Mouse (Mus musculus) midbrain, embryonic 12.5 days (tissue): ENCODE measurements around the gene Slc37a2. TPM values are rescaled to one million over a fixed set of nuclear protein-coding genes. Genes with fewer than 3 reads are reported as not detected.

Experiments
- ATAC-seq: fragments of 200-750 bp; cut with Nextera tagmentation; 2 replicates; pipeline ENCODE4 v1.8.0; 2017; ENCODE audit warnings: low read depth, moderate TSS enrichment, moderate library complexity; ENCODE audit not compliant: low FRiP score
- H3K27ac ChIP-seq: fragments of 300-500 bp; sonication (generic); replicated peaks from 2 replicates; pipeline ENCODE4 v1.5.1; 2016; ENCODE audit warnings: mild to moderate bottlenecking
- H3K27me3 ChIP-seq: fragments of 300-500 bp; sonication (generic); 2 replicates; pipeline ENCODE4 v1.6.1; 2016; ENCODE audit warnings: mild to moderate bottlenecking
- H3K36me3 ChIP-seq: fragments of 300-500 bp; sonication (generic); 2 replicates; pipeline ENCODE4 v1.6.1; 2016
- H3K4me1 ChIP-seq: fragments of 300-500 bp; sonication (generic); 2 replicates; pipeline ENCODE4 v1.6.1; 2016
- H3K4me2 ChIP-seq: fragments of 300-500 bp; sonication (generic); replicated peaks from 2 replicates; pipeline ENCODE4 v1.6.1; 2016; ENCODE audit warnings: mild to moderate bottlenecking, moderate library complexity
- H3K4me3 ChIP-seq: fragments of 300-500 bp; sonication (generic); 2 replicates; pipeline ENCODE4 v1.5.1; 2016; ENCODE audit warnings: mild to moderate bottlenecking
- H3K9ac ChIP-seq: fragments of 300-500 bp; sonication (generic); replicated peaks from 2 replicates; pipeline ENCODE4 v1.6.1; 2016; ENCODE audit warnings: mild to moderate bottlenecking, moderate library complexity
- H3K9me3 ChIP-seq: fragments of 300-500 bp; sonication (generic); 2 replicates; pipeline ENCODE4 v1.6.1; 2016; ENCODE audit warnings: mild to moderate bottlenecking
- WGBS: fragments of 180-500 bp; shearing (Covaris S2); methylation state at CpG from one replicate; pipeline ENCODE4 v1.1.7; 2016; 5-methylcytosine and 5-hydroxymethylcytosine counted together
- polyA plus RNA-seq: library from polyadenylated mRNA; unstranded; fragments of >200 nt; fragmentation: Nextera tagmentation; extraction: Ambion mirVana; gene quantifications from 2 replicates; pipeline ENCODE4 v1.2.1, GENCODE M21; 2016

Gene Slc37a2
- polyA plus RNA-seq, 1 experiment from 2014 or later, result 1.1 TPM

GRCm38 (mm10) chr9:37213060-37213738, 42.3 kb downstream of the Slc37a2 start:
- Histone ChIP-seq H3K36me3 (no peaks in the 10 kb centered on the region), H3K4me3 (no peak overlapping the region), H3K9me3 (no peaks in the 10 kb centered on the region), H3K4me1 (peaks cover 9% of the 10 kb centered on the region), H3K27me3 (no peaks in the 10 kb centered on the region), H3K4me2 (no peak overlapping the region), H3K9ac (no peak overlapping the region), H3K27ac (no peak overlapping the region)
- ATAC-seq, result no peak
- WGBS, result 89% methylated on average over 13 of the region's 13 CpGs

- H3K9me3 ChIP-seq, result no peaks in the 10 kb centered on the region
- H3K9ac ChIP-seq, result peak within 1 kb of the TSS; percentile 76
- H3K4me3 ChIP-seq, result peak within 1 kb of the TSS; percentile 73
- H3K4me2 ChIP-seq, result peak within 1 kb of the TSS; percentile 71
- peaks cover 17% of the 10 kb centered on the region for H3K4me1 ChIP-seq
- WGBS, result under 1% methylated on average over 21 of the region's 21 CpGs
- ATAC-seq, result peak; percentile 100
- no peaks in the 10 kb centered on the region for H3K36me3 ChIP-seq
- peak within 1 kb of the TSS; percentile 86 for H3K27ac ChIP-seq
- H3K27me3 ChIP-seq, result no peaks in the 10 kb centered on the region
Observed at GRCm38 (mm10) chr9:37207929-37208411, 47.6 kb downstream of the Slc37a2 start, which contains the start of gene Tmem218. Tmem218 (plus strand) TSS chr9:37208223.

DNA sequence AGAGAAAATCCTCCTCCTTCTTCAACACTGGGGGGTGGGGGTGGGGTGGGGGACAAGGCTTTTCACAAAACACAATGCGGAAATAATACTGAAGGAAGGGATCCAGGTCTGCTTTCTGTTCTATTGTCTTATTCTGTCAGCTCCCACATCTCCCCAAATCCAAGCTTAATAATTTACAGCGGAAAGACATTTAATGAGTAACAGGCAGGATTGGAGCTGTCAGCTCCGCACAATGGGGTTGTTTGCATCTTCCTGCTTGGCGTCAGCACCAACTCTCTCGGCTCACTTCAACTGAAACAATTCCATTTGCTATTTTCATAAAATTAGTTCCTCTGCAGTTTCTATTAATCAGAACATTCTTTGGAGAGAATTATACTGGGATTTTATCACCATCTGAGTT, 51.7 kb downstream of the Slc37a2 start:
- 0 out of 2 replicates have a peak overlapping the region, but pooled peaks have one; percentile 3 for H3K4me2 ChIP-seq
- H3K4me3 ChIP-seq, result no peak overlapping the region
- peaks cover 17% of the 10 kb centered on the region for H3K4me1 ChIP-seq
- WGBS, result 31% methylated on average over 5 of the region's 5 CpGs
- ATAC-seq, result no peak
- no peak overlapping the region for H3K9ac ChIP-seq
- H3K27ac ChIP-seq, result no peak overlapping the region
- no peaks in the 10 kb centered on the region for H3K27me3 ChIP-seq
- no peaks in the 10 kb centered on the region for H3K36me3 ChIP-seq
- no peaks in the 10 kb centered on the region for H3K9me3 ChIP-seq

DNA sequence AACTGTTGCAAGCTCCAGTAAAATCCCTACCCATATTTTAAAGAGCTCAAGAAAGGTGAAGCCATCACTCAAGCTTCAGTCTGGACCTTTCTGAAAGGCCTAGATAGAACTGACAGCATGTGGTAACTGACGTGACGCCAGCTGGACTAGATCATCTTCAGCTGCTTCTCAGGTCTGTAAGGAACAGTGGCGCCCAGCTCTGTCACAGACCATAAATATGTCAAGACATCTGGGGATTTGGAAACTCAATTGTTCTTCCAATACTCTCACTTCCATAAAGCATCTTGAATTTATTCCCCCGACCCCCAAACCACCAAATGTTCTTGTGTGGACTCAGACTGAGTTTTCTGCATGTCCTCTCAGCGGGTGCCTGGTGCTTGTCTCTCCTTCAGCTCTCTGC, 55.1 kb downstream of the Slc37a2 start:
- no peak overlapping the region for H3K9ac ChIP-seq
- peaks cover 9% of the 10 kb centered on the region for H3K4me1 ChIP-seq
- no peak overlapping the region for H3K4me2 ChIP-seq
- H3K36me3 ChIP-seq, result no peaks in the 10 kb centered on the region
- no peak overlapping the region for H3K4me3 ChIP-seq
- no peaks in the 10 kb centered on the region for H3K9me3 ChIP-seq
- 87% methylated on average over 5 of the region's 5 CpGs for WGBS
- ATAC-seq, result no peak
- H3K27me3 ChIP-seq, result no peaks in the 10 kb centered on the region
- no peak overlapping the region for H3K27ac ChIP-seq

- no peak overlapping the region for H3K4me3 ChIP-seq
- no peaks in the 10 kb centered on the region for H3K9me3 ChIP-seq
- ATAC-seq, result no peak
- 86% methylated on average over 4 of the region's 4 CpGs for WGBS
- no peaks in the 10 kb centered on the region for H3K27me3 ChIP-seq
- H3K4me1 ChIP-seq, result no peaks in the 10 kb centered on the region
- H3K36me3 ChIP-seq, result no peaks in the 10 kb centered on the region
- no peak overlapping the region for H3K4me2 ChIP-seq
- H3K9ac ChIP-seq, result no peak overlapping the region
- no peak overlapping the region for H3K27ac ChIP-seq
Observed at GRCm38 (mm10) chr9:37197067-37197466, 58.5 kb downstream of the Slc37a2 start.

- H3K4me1 ChIP-seq, result peaks cover 3% of the 10 kb centered on the region; the same call in 1 of the 2 replicates
- no peak overlapping the region for H3K27ac ChIP-seq
- no peak for ATAC-seq
- H3K4me2 ChIP-seq, result no peak overlapping the region
- no peaks in the 10 kb centered on the region for H3K27me3 ChIP-seq
- H3K9me3 ChIP-seq, result 0 out of 2 replicates have a peak, but pooled peaks cover 2% of the 10 kb centered on the region
- H3K4me3 ChIP-seq, result no peak overlapping the region
- WGBS, result 88% methylated on average over 3 of the region's 3 CpGs
- no peaks in the 10 kb centered on the region for H3K36me3 ChIP-seq
- H3K9ac ChIP-seq, result no peak overlapping the region
Observed at GRCm38 (mm10) chr9:37188024-37188423, 67.5 kb downstream of the Slc37a2 start.

DNA sequence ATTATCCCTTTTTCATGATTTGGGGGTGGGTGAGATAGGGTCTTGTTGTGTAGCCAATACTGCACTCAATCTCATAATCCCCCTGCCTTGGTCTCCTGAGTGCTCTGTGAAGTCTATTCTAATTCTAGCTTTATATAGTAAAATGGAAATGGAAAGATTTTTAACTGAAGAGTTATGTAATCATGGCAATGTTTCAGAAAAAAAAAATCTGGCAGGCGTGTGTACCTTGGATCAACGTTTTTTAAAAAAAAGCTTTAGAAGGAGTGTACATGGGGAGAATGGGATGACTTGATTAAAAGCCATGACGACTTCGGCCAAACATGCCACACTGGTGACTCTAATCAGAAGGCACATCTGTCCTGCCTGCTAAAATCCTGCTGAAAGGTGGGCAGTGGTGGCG, 68.1 kb downstream of the Slc37a2 start:
- no peak overlapping the region for H3K9ac ChIP-seq
- no peaks in the 10 kb centered on the region for H3K36me3 ChIP-seq
- H3K27me3 ChIP-seq, result no peaks in the 10 kb centered on the region
- no peak overlapping the region for H3K4me2 ChIP-seq
- no peak overlapping the region for H3K4me3 ChIP-seq
- H3K4me1 ChIP-seq, result peaks cover 5% of the 10 kb centered on the region; the same call in 1 of the 2 replicates
- ATAC-seq, result no peak
- H3K9me3 ChIP-seq, result 0 out of 2 replicates have a peak, but pooled peaks cover 2% of the 10 kb centered on the region
- no peak overlapping the region for H3K27ac ChIP-seq
- WGBS, result 94% methylated on average over 5 of the region's 5 CpGs

GRCm38 (mm10) chr9:37183176-37183575, 72.4 kb downstream of the Slc37a2 start:
- H3K4me1 ChIP-seq, result peaks cover 37% of the 10 kb centered on the region
- ATAC-seq, result no peak
- no peaks in the 10 kb centered on the region for H3K9me3 ChIP-seq
- no peak overlapping the region for H3K27ac ChIP-seq
- H3K27me3 ChIP-seq, result no peaks in the 10 kb centered on the region
- no peak overlapping the region for H3K4me3 ChIP-seq
- H3K9ac ChIP-seq, result no peak overlapping the region
- no peak overlapping the region for H3K4me2 ChIP-seq
- no peaks in the 10 kb centered on the region for H3K36me3 ChIP-seq
- WGBS, result 74% methylated on average over 2 of the region's 2 CpGs

DNA sequence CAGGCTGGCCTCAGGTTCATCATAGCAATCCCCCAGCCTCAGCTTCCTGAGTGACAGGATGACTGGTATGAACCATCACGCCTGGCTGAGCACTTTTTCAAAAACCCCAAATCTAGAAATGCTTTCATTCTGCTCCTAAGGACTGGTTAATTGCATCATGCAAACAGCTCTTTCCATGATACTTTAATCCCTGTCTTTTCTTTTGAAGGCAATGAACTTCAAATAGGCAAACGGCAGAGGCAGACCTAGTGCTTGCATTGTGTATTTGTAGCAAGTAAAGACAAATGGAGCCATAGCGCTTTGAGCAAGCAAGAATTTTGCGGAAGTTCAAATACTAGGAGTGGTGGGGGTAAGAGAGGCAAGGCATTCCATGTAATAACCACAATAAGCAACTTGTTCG, 73.9 kb downstream of the Slc37a2 start:
- peak overlapping the region; percentile 42; the same call in 1 of the 2 replicates for H3K27ac ChIP-seq
- peaks cover 50% of the 10 kb centered on the region for H3K4me1 ChIP-seq

GRCm38 (mm10) chr9:37179596-37179995, 75.9 kb downstream of the Slc37a2 start:
- Histone ChIP-seq H3K27ac (peak overlapping the region; percentile 68), H3K4me3 (no peak overlapping the region), H3K36me3 (no peaks in the 10 kb centered on the region), H3K9me3 (no peaks in the 10 kb centered on the region), H3K4me1 (peaks cover 50% of the 10 kb centered on the region), H3K4me2 (peak overlapping the region; percentile 31; the same call in 1 of the 2 replicates), H3K27me3 (peaks cover 7% of the 10 kb centered on the region; the same call in 1 of the 2 replicates), H3K9ac (0 out of 2 replicates have a peak overlapping the region, but pooled peaks have one; percentile 15)
- no peak for ATAC-seq
- 81% methylated on average over 4 of the region's 4 CpGs for WGBS

More for the DNA sequence above, 73.9 kb downstream of the Slc37a2 start:
- no peak for ATAC-seq
- no peaks in the 10 kb centered on the region for H3K9me3 ChIP-seq
- H3K4me2 ChIP-seq, result no peak overlapping the region
- no peaks in the 10 kb centered on the region for H3K27me3 ChIP-seq
- no peak overlapping the region for H3K9ac ChIP-seq
- no peaks in the 10 kb centered on the region for H3K36me3 ChIP-seq
- WGBS, result 32% methylated on average over 5 of the region's 5 CpGs
- no peak overlapping the region for H3K4me3 ChIP-seq

GRCm38 (mm10) chr9:37178911-37179310, 76.6 kb downstream of the Slc37a2 start:
- peak overlapping the region; percentile 31 for H3K4me2 ChIP-seq
- H3K4me3 ChIP-seq, result no peak overlapping the region
- H3K27me3 ChIP-seq, result peaks cover 7% of the 10 kb centered on the region; the same call in 1 of the 2 replicates
- WGBS, result 5% methylated on average over 4 of the region's 4 CpGs
- H3K36me3 ChIP-seq, result no peaks in the 10 kb centered on the region
- H3K4me1 ChIP-seq, result peaks cover 50% of the 10 kb centered on the region
- H3K27ac ChIP-seq, result peak overlapping the region; percentile 68
- ATAC-seq, result peak; percentile 73
- 0 out of 2 replicates have a peak overlapping the region, but pooled peaks have one; percentile 15 for H3K9ac ChIP-seq
- no peaks in the 10 kb centered on the region for H3K9me3 ChIP-seq
